Mouse (Mus musculus) cortical plate, adult 2 months (tissue): ENCODE measurements around the gene Erbb3. TPM values are rescaled to one million over a fixed set of nuclear protein-coding genes. Genes with fewer than 3 reads are reported as not detected.

Source experiments
- H3K27ac ChIP-seq: fragments of 200-500 bp; 2 replicates; pipeline ENCODE4 v1.5.1; 2012; ENCODE audit warnings: low read length, control low read depth, inconsistent platforms; ENCODE audit not compliant: insufficient read depth
- H3K4me1 ChIP-seq: fragments of 200-500 bp; 2 replicates; pipeline ENCODE4 v1.6.1; 2011; ENCODE audit warnings: low read length; ENCODE audit not compliant: control insufficient read depth, insufficient read depth
- H3K4me3 ChIP-seq: fragments of 200-500 bp; 2 replicates; pipeline ENCODE4 v1.5.1; 2011; ENCODE audit warnings: mild to moderate bottlenecking, low read length, control low read depth; ENCODE audit not compliant: insufficient read depth
- CTCF ChIP-seq: fragments of 200-500 bp; IDR thresholded peaks from 2 replicates; pipeline ENCODE4 v1.5.1; 2011; ENCODE audit warnings: mild to moderate bottlenecking, control low read depth, low read length; ENCODE audit not compliant: insufficient read depth; ENCODE audit errors: extremely low read depth
- POLR2A ChIP-seq: fragments of 200-500 bp; IDR thresholded peaks from 2 replicates; pipeline ENCODE4 v1.6.1; 2011; ENCODE audit warnings: mild to moderate bottlenecking, low read length, control low read depth; ENCODE audit not compliant: insufficient read depth; ENCODE audit errors: extremely low read depth
- polyA plus RNA-seq: library from polyadenylated mRNA; depleted of rRNA; stranded (reverse); fragments of >200 nt; gene quantifications from 2 replicates; pipeline ENCODE4 v1.2.3, GENCODE M21; 2012

Erbb3 gene
- polyA plus RNA-seq, 1 experiment: 9.1 TPM

- TF ChIP-seq CTCF (no peak), POLR2A (no peak)
- no peak overlapping the region for H3K27ac ChIP-seq
- H3K4me3 ChIP-seq: peak overlapping the region; percentile 23; the same call in 1 of the 2 replicates
- no peaks in the 10 kb centered on the region for H3K4me1 ChIP-seq
These were observed 1.3 kb downstream of the Erbb3 start for GRCm38 (mm10) chr10:128588136-128588535.

DNA sequence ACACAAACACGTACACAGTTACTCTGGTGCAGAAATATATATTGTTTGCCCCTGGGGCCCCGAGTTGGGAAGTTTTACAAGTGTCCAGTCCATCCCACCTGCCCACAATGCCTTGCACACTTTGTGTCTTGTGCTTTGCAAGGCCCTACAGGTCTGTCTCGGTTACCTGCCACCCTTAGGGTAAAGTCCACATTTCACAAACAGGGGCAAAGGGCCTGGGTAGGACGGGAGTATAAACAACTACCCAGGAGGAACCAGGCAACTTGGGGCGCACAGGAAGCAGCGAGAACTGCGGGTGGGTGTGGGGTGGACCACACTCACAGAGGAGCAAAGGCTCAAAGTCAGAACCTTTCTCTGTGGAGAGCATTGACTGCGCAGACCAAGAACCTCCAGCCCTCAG lies 1.8 kb downstream of the Erbb3 start:
- H3K27ac ChIP-seq: peak overlapping the region; percentile 58; the same call in 1 of the 2 replicates
- H3K4me3 ChIP-seq: peak overlapping the region; percentile 16; the same call in 1 of the 2 replicates
- TF ChIP-seq POLR2A: no peak
- no peaks in the 10 kb centered on the region for H3K4me1 ChIP-seq

- TF ChIP-seq POLR2A (no peak), CTCF (no peak)
- Histone ChIP-seq H3K27ac (peak overlapping the region; percentile 80), H3K4me1 (no peaks in the 10 kb centered on the region), H3K4me3 (no peak overlapping the region)
These were observed 2.3 kb downstream of the Erbb3 start for GRCm38 (mm10) chr10:128587120-128587519.

- H3K27ac ChIP-seq: peak overlapping the region; percentile 85
- TF ChIP-seq CTCF: no peak
- H3K4me1 ChIP-seq: no peaks in the 10 kb centered on the region
- no peak overlapping the region for H3K4me3 ChIP-seq
These were observed 2.9 kb downstream of the Erbb3 start for GRCm38 (mm10) chr10:128586546-128586945.

DNA sequence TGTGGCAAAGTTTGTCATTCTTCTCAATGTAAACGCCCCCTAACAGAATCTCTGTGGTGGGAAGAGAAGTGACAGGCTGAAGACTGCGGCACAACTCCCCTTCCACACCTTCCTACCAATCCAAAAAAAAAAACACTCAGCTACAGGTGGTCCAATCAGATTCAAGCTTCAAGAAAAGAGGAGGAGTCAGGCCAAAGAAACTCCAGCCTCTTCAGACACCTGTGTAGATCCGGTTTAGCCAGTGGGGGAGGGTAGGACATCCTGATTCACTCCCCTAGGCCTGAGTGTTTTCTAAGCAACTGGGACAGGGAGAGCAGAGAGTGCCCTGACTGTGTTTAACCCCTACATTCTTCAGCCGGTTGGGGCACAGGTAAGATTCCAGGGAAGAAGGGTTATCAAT lies 5.1 kb downstream of the Erbb3 start:
- TF ChIP-seq CTCF (no peak), POLR2A (no peak)
- no peak overlapping the region for H3K4me3 ChIP-seq
- no peak overlapping the region for H3K27ac ChIP-seq
- H3K4me1 ChIP-seq: no peaks in the 10 kb centered on the region

DNA sequence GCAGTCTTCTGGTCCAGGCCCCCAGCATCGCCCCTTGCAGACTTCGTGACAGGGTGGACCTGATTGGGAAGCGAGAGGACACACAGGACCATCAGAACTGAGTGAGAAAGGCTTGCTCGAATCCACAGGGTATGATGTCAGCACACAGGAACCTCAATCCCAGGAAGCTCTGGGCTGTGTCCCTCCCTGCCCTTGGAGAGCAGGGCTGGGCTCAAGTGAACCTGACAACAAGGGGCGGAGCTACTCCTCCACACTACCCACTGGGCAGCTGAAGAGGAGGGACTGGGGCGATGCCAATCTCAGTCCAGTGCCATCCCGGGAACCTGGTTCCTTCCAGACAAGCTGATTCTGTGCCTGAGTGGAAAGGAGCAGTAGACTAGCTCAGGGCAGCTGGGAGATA lies 5.8 kb downstream of the Erbb3 start:
- TF ChIP-seq CTCF (no peak), POLR2A (no peak)
- Histone ChIP-seq H3K4me3 (no peak overlapping the region), H3K27ac (no peak overlapping the region), H3K4me1 (no peaks in the 10 kb centered on the region)

DNA sequence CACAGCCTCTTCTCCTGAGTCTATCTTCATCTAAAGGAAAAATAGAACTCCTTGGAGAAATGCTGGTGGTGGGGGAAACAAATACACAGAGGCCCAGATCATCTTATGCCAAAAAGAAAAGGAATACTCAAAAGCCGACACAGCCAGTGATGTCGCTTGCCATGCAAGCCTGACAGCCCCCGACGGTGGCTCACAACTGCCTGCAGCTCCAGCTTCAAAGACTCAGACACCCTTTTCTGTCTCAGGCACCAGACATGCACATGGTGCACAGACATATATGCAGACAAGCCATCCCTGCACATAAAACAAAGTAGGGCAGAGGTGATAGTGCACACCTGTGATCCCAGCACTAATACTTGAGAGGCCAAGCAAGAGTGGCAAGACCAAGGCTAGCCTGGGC lies 9.7 kb downstream of the Erbb3 start:
- no peak for TF ChIP-seq POLR2A
- TF ChIP-seq CTCF: no peak
- no peaks in the 10 kb centered on the region for H3K4me1 ChIP-seq

GRCm38 (mm10) chr10:128579298-128579697 lies 10.2 kb downstream of the Erbb3 start:
- Histone ChIP-seq H3K27ac (no peak overlapping the region), H3K4me1 (no peaks in the 10 kb centered on the region), H3K4me3 (no peak overlapping the region)
- TF ChIP-seq POLR2A (no peak), CTCF (no peak)

More for the DNA sequence above, 9.7 kb downstream of the Erbb3 start:
- no peak overlapping the region for H3K4me3 ChIP-seq
- no peak overlapping the region for H3K27ac ChIP-seq

GRCm38 (mm10) chr10:128578330-128578729 lies 11.1 kb downstream of the Erbb3 start:
- Histone ChIP-seq H3K4me1 (no peaks in the 10 kb centered on the region), H3K27ac (no peak overlapping the region)
- TF ChIP-seq POLR2A (no peak), CTCF (no peak)

GRCm38 (mm10) chr10:128575063-128575462 lies 14.4 kb downstream of the Erbb3 start:
- H3K4me3 ChIP-seq: no peak overlapping the region
- H3K4me1 ChIP-seq: no peaks in the 10 kb centered on the region
- TF ChIP-seq CTCF (peak; percentile 11; the same call in 1 of the 2 replicates), POLR2A (no peak)
- H3K27ac ChIP-seq: no peak overlapping the region

More at GRCm38 (mm10) chr10:128578330-128578729, 11.1 kb downstream of the Erbb3 start:
- H3K4me3 ChIP-seq: no peak overlapping the region

DNA sequence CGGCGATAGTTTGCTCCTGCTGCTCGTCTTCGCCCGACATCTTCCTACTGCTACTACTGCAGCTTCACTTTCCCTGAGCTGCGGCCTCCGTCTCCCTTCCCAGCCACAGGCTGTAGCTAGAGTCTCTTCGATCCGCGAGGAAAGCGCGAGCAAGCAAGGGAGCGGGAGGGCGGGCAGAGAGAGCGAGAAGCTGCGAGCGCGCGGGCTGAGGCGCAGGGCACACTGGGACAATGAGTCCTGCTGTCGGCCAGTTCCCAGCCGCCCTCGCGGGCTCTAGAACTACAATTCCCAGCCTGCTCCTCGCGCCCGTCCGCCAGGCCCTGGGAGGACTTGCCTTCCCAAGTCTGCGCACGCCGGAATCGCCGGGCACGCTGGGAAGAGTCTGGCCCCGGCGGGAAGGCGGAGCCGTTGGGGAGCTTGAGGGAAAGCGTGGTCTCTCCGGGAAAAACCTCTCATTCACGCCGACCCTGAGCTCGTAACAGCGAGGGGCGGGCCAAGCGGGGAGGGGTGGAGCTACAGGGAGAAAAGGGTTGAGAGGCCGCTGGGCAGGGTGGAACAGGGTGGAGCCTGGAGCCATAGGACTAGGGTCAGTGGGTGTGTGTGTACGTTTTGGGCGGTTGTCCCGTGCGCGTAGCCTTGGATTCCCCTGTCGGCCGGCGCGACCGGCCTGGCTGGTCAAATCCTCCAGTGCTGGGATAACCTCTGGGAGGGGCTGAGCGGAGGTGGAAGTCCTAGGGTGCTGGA lies 23.5 kb downstream of the Erbb3 start, which contains the start of gene Pa2g4:
TSS of gene Pa2g4 (minus strand) at position 200 of the 744 bp plus-strand sequence.
- peak within 1 kb of the TSS; percentile 29; the same call in 1 of the 2 replicates for H3K27ac ChIP-seq
- TF ChIP-seq POLR2A (peak; percentile 83), CTCF (no peak)
- peaks cover 4% of the 10 kb centered on the region; the same call in 1 of the 2 replicates for H3K4me1 ChIP-seq
- H3K4me3 ChIP-seq: peak within 1 kb of the TSS; percentile 85
